Mouse (Mus musculus) layer of hippocampus, adult 2 months (tissue): Measurements from ENCODE around the gene Usp3. TPM values are rescaled to one million over a fixed set of nuclear protein-coding genes. Genes with fewer than 3 reads are reported as not detected.

Experiments
- DNase-seq, 2 experiments: peaks; one replicate each; pipeline ENCODE4 v3.0.0; 2022; ENCODE audit warnings: low spot score in 2 of 2
- H3K27ac ChIP-seq: fragments of 200-600 bp; 2 replicates; pipeline ENCODE4 v1.8.1; 2022
- H3K4me3 ChIP-seq: fragments of 200-600 bp; 2 replicates; pipeline ENCODE4 v1.8.1; 2022; ENCODE audit warnings: mild to moderate bottlenecking
- CTCF ChIP-seq: fragments of 200-600 bp; conservative IDR thresholded peaks from 2 replicates; pipeline ENCODE4 v1.8.1; 2022; ENCODE audit warnings: antibody characterized with exemption, mild to moderate bottlenecking, moderate library complexity
- long read RNA-seq, 2 experiments: library from polyadenylated mRNA; stranded (forward); transcript quantifications; one replicate each; pipeline ENCODE4 v2.0.0; 2021; ENCODE audit warnings: borderline mapping rate in 2 of 2
- total RNA-seq, 2 experiments: library from RNA; stranded (reverse); gene quantifications; 2 replicates each; pipeline ENCODE4 v1.2.3; 2021

The Usp3 gene
- 10 to 100 TPM; 41.8 to 45.5 TPM for total RNA-seq
- long read RNA-seq, experiment 1, full-length matches to known transcripts: 7 of 14 reads
- long read RNA-seq, experiment 1, partial matches to known transcripts: 0 of 14 reads
- long read RNA-seq, experiment 1, other reads (novel, unspliced or antisense): 7 of 14 reads
- long read RNA-seq, experiment 2, full-length matches to known transcripts: 17 of 27 reads
- long read RNA-seq, experiment 2, partial matches to known transcripts: 2 of 27 reads
- long read RNA-seq, experiment 2, other reads (novel, unspliced or antisense): 8 of 27 reads

- H3K27ac ChIP-seq: peak within 1 kb of the TSS; percentile 94
- DNase-seq: peak; percentile 92 to 95
- TF ChIP-seq CTCF: no peak
- H3K4me3 ChIP-seq: peak within 1 kb of the TSS; percentile 98
These were observed at the start of gene Usp3 for GRCm38 (mm10) chr9:66592708-66593612. TSS of gene Usp3 (minus strand) at chr9:66593142.

GRCm38 (mm10) chr9:66640491-66640890, 47.5 kb upstream of the Usp3 start:
- Histone ChIP-seq H3K27ac (no peak overlapping the region), H3K4me3 (no peak overlapping the region)
- TF ChIP-seq CTCF: no peak

DNA sequence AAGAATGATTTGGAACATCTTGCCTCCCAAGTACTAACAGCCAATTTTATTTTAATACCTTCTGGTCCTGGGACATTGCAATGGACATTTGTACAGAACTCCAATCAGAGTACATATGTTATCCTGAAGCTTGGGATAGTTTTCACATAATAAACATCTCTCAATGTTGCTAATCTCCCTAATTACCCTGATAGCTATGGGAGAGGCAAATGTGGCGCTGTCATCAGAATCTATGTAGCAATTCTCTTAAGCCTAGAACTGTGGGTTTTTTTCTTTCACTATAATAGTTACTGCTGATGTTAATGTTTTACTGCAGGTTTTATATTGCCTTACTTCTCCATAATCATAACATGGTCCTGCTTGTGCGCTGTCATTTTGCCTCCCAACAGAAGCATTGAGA, 46.7 kb upstream of the Usp3 start:
- Histone ChIP-seq H3K4me3 (no peak overlapping the region), H3K27ac (no peak overlapping the region)
- no peak for TF ChIP-seq CTCF
- no peak for DNase-seq

More at GRCm38 (mm10) chr9:66640491-66640890, 47.5 kb upstream of the Usp3 start:
- no peak for DNase-seq

GRCm38 (mm10) chr9:66632441-66632840, 39.5 kb upstream of the Usp3 start:
- no peak for TF ChIP-seq CTCF
- H3K4me3 ChIP-seq: no peak overlapping the region
- H3K27ac ChIP-seq: no peak overlapping the region
- no peak for DNase-seq

DNA sequence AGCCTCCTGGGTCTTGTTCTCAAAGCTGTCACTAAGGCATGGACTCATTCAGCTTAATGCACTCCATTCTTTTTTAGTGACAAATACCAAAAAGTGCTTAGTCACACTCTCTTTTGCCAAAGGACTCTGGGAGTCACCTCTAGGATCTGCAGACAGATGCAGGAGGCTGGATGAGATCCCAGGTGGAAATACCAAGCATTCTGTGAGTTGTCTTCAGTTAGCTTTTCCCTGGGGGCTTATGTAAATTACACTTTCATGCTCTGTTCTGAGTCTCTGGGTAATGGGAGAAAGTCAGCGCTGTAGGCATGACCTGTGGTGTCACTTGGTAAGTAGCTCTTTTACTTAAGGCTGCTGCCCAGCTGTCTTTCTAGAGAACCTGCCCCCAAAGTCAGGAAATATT, 38.0 kb upstream of the Usp3 start:
- no peak overlapping the region for H3K27ac ChIP-seq
- no peak for TF ChIP-seq CTCF
- no peak overlapping the region for H3K4me3 ChIP-seq
- no peak for DNase-seq

- no peak overlapping the region for H3K27ac ChIP-seq
- no peak overlapping the region for H3K4me3 ChIP-seq
- no peak for TF ChIP-seq CTCF
- no peak for DNase-seq
These were observed 33.7 kb upstream of the Usp3 start for GRCm38 (mm10) chr9:66626661-66627060.

GRCm38 (mm10) chr9:66625974-66626530, 33.1 kb upstream of the Usp3 start:
- DNase-seq: no peak
- no peak for TF ChIP-seq CTCF
- no peak overlapping the region for H3K27ac ChIP-seq

GRCm38 (mm10) chr9:66624873-66625272, 31.9 kb upstream of the Usp3 start:
- DNase-seq: no peak
- TF ChIP-seq CTCF: no peak
- H3K27ac ChIP-seq: no peak overlapping the region

More at GRCm38 (mm10) chr9:66625974-66626530, 33.1 kb upstream of the Usp3 start:
- H3K4me3 ChIP-seq: no peak overlapping the region

DNA sequence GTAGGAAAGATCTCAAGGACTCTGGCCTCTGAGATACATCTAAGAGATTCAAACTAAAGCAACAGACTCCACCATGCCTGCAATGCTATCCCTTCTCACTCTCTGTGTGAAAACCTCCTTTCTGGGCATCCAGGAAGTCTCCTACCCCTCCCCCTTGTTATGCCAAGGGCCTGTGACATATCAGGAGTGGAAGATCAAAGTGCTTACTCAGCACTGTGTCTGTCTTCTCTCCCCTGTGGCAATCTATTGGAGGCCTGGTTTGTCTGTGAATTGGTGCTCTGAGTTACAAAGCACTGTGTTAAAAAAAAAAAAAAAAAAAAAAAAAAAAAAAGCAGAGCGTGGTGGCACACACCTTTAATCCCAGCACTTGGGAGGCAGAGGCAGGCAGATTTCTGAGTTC, 30.7 kb upstream of the Usp3 start:
- H3K4me3 ChIP-seq: no peak overlapping the region
- no peak overlapping the region for H3K27ac ChIP-seq
- DNase-seq: no peak
- TF ChIP-seq CTCF: no peak

More at GRCm38 (mm10) chr9:66624873-66625272, 31.9 kb upstream of the Usp3 start:
- no peak overlapping the region for H3K4me3 ChIP-seq

- no peak overlapping the region for H3K27ac ChIP-seq
- DNase-seq: no peak
These were observed 27.6 kb upstream of the Usp3 start for GRCm38 (mm10) chr9:66620581-66620981.

GRCm38 (mm10) chr9:66620055-66620454, 27.1 kb upstream of the Usp3 start:
- no peak overlapping the region for H3K4me3 ChIP-seq
- no peak for TF ChIP-seq CTCF
- H3K27ac ChIP-seq: no peak overlapping the region
- DNase-seq: no peak

More at GRCm38 (mm10) chr9:66620581-66620981, 27.6 kb upstream of the Usp3 start:
- no peak overlapping the region for H3K4me3 ChIP-seq
- TF ChIP-seq CTCF: no peak

- 0 out of 2 replicates have a peak, but pooled peaks have one; percentile 11 for TF ChIP-seq CTCF
- no peak for DNase-seq
These were observed 24.9 kb upstream of the Usp3 start for GRCm38 (mm10) chr9:66617812-66618211.

GRCm38 (mm10) chr9:66616858-66617257, 23.9 kb upstream of the Usp3 start:
- no peak overlapping the region for H3K4me3 ChIP-seq
- TF ChIP-seq CTCF: no peak
- no peak for DNase-seq
- H3K27ac ChIP-seq: no peak overlapping the region

More at GRCm38 (mm10) chr9:66617812-66618211, 24.9 kb upstream of the Usp3 start:
- H3K4me3 ChIP-seq: no peak overlapping the region
- no peak overlapping the region for H3K27ac ChIP-seq
